Mouse (Mus musculus): ENCODE results near the gene Zc3h18. TPM values are rescaled to one million over a fixed set of nuclear protein-coding genes. Genes with fewer than 3 reads are reported as not detected.
A peak's percentile ranks its signal among the peaks of the same experiment; 100 is the strongest.

Zc3h18 gene
- total RNA-seq, 1 experiment = 90.4 TPM

- H3K9ac ChIP-seq (ENCODE audit: insufficient read depth, low read depth, low read length, poor library complexity, severe bottlenecking) = peak overlapping the region; percentile 75
- no peak overlapping the region for H3K27ac ChIP-seq (ENCODE audit: insufficient read depth, low read depth, low read length, poor library complexity, severe bottlenecking)
- H3K36me3 ChIP-seq (ENCODE audit: control insufficient read depth, insufficient read depth, low read length, poor library complexity, severe bottlenecking) = peaks cover 3% of the 10 kb centered on the region; the same call in 1 of the 2 replicates
- in situ Hi-C loops (cut with MboI; ENCODE audit: low sequenced_read_pairs in 2 of 2, unreplicated experiment in 2 of 2) = no loop called here
- no peak for DNase-seq (ENCODE audit: low read depth, low spot score)
- TF ChIP-seq CHD2 (IDR thresholded peaks at IDR 0.05; ENCODE audit: low read depth, low read length) (no peak), MAFK (IDR thresholded peaks at IDR 0.05; ENCODE audit: insufficient read depth, low read depth, low read length) (no peak), ZNF384 (IDR thresholded peaks at IDR 0.05; ENCODE audit: low read depth, low read length) (no peak), ZC3H11A (IDR thresholded peaks at IDR 0.05; ENCODE audit: borderline replicate concordance, low read depth, low read length) (no peak), HCFC1 (IDR thresholded peaks at IDR 0.05; ENCODE audit: borderline replicate concordance, insufficient read depth, low read length) (no peak)
- H3K9me3 ChIP-seq (ENCODE audit: control insufficient read depth, insufficient read depth, low read depth, low read length) = no peaks in the 10 kb centered on the region
- H3K4me3 ChIP-seq (ENCODE audit: insufficient read depth in 1 of 2, low read depth in 1 of 2, low read length in 2 of 2, poor library complexity in 1 of 2, severe bottlenecking in 1 of 2) = peak overlapping the region; percentile 52 to 58
- H3K4me1 ChIP-seq (ENCODE audit: control insufficient read depth in 2 of 2, insufficient read depth in 2 of 2, low read length in 2 of 2, poor library complexity in 1 of 2) = peaks cover 0 to 5% of the 10 kb centered on the region in 2 experiments; a peak in 2 of 4 replicates
Observed at GRCm38 (mm10) chr8:122375751-122376364, 551 bp upstream of the Zc3h18 start.

- no peak for DNase-seq (ENCODE audit: low read depth, low spot score)
- no peaks in the 10 kb centered on the region for H3K9me3 ChIP-seq (ENCODE audit: control insufficient read depth, insufficient read depth, low read depth, low read length)
- no peak overlapping the region for H3K4me3 ChIP-seq (ENCODE audit: insufficient read depth in 1 of 2, low read depth in 1 of 2, low read length in 2 of 2, poor library complexity in 1 of 2, severe bottlenecking in 1 of 2)
- H3K27ac ChIP-seq (ENCODE audit: insufficient read depth, low read depth, low read length, poor library complexity, severe bottlenecking) = no peak overlapping the region
- no peak overlapping the region for H3K9ac ChIP-seq (ENCODE audit: insufficient read depth, low read depth, low read length, poor library complexity, severe bottlenecking)
- H3K4me1 ChIP-seq (ENCODE audit: control insufficient read depth in 2 of 2, insufficient read depth in 2 of 2, low read length in 2 of 2, poor library complexity in 1 of 2) = no peaks in the 10 kb centered on the region
- in situ Hi-C loops (cut with MboI; ENCODE audit: low sequenced_read_pairs in 2 of 2, unreplicated experiment in 2 of 2) = no loop called here
- peaks cover 47% of the 10 kb centered on the region for H3K36me3 ChIP-seq (ENCODE audit: control insufficient read depth, insufficient read depth, low read length, poor library complexity, severe bottlenecking)
- TF ChIP-seq ZNF384 (IDR thresholded peaks at IDR 0.05; ENCODE audit: low read depth, low read length) (no peak), MAFK (IDR thresholded peaks at IDR 0.05; ENCODE audit: insufficient read depth, low read depth, low read length) (no peak)
Observed at GRCm38 (mm10) chr8:122383039-122383438, 6.6 kb downstream of the Zc3h18 start.

- in situ Hi-C loops (cut with MboI; ENCODE audit: low sequenced_read_pairs in 2 of 2, unreplicated experiment in 2 of 2) = no loop called here
- TF ChIP-seq MAFK (IDR thresholded peaks at IDR 0.05; ENCODE audit: insufficient read depth, low read depth, low read length) (no peak), ZNF384 (IDR thresholded peaks at IDR 0.05; ENCODE audit: low read depth, low read length) (no peak), ZC3H11A (IDR thresholded peaks at IDR 0.05; ENCODE audit: borderline replicate concordance, low read depth, low read length) (no peak; the same call in 1 of the 2 replicates), CHD2 (IDR thresholded peaks at IDR 0.05; ENCODE audit: low read depth, low read length) (no peak), HCFC1 (IDR thresholded peaks at IDR 0.05; ENCODE audit: borderline replicate concordance, insufficient read depth, low read length) (no peak)
- peaks cover 54% of the 10 kb centered on the region for H3K36me3 ChIP-seq (ENCODE audit: control insufficient read depth, insufficient read depth, low read length, poor library complexity, severe bottlenecking)
Observed at GRCm38 (mm10) chr8:122389357-122389756, 12.9 kb downstream of the Zc3h18 start.

GRCm38 (mm10) chr8:122390758-122391157, 14.3 kb downstream of the Zc3h18 start:
- no peaks in the 10 kb centered on the region; a peak in 1 of 4 replicates for H3K4me1 ChIP-seq (ENCODE audit: control insufficient read depth in 2 of 2, insufficient read depth in 2 of 2, low read length in 2 of 2, poor library complexity in 1 of 2)
- H3K4me3 ChIP-seq (ENCODE audit: insufficient read depth in 1 of 2, low read depth in 1 of 2, low read length in 2 of 2, poor library complexity in 1 of 2, severe bottlenecking in 1 of 2) = no peak overlapping the region
- DNase-seq (ENCODE audit: low read depth, low spot score) = no peak
- H3K9me3 ChIP-seq (ENCODE audit: control insufficient read depth, insufficient read depth, low read depth, low read length) = no peaks in the 10 kb centered on the region
- no peak overlapping the region for H3K27ac ChIP-seq (ENCODE audit: insufficient read depth, low read depth, low read length, poor library complexity, severe bottlenecking)
- TF ChIP-seq MAFK (IDR thresholded peaks at IDR 0.05; ENCODE audit: insufficient read depth, low read depth, low read length) (no peak), CHD2 (IDR thresholded peaks at IDR 0.05; ENCODE audit: low read depth, low read length) (peak; percentile 81), HCFC1 (IDR thresholded peaks at IDR 0.05; ENCODE audit: borderline replicate concordance, insufficient read depth, low read length) (no peak), ZNF384 (IDR thresholded peaks at IDR 0.05; ENCODE audit: low read depth, low read length) (no peak), ZC3H11A (IDR thresholded peaks at IDR 0.05; ENCODE audit: borderline replicate concordance, low read depth, low read length) (no peak)
- peaks cover 46% of the 10 kb centered on the region for H3K36me3 ChIP-seq (ENCODE audit: control insufficient read depth, insufficient read depth, low read length, poor library complexity, severe bottlenecking)
- in situ Hi-C loops (cut with MboI; ENCODE audit: low sequenced_read_pairs in 2 of 2, unreplicated experiment in 2 of 2) = no loop called here
- H3K9ac ChIP-seq (ENCODE audit: insufficient read depth, low read depth, low read length, poor library complexity, severe bottlenecking) = no peak overlapping the region

More at GRCm38 (mm10) chr8:122389357-122389756, 12.9 kb downstream of the Zc3h18 start:
- Histone ChIP-seq H3K4me1 (ENCODE audit: control insufficient read depth in 2 of 2, insufficient read depth in 2 of 2, low read length in 2 of 2, poor library complexity in 1 of 2) (no peaks in the 10 kb centered on the region), H3K9me3 (ENCODE audit: control insufficient read depth, insufficient read depth, low read depth, low read length) (no peaks in the 10 kb centered on the region), H3K9ac (ENCODE audit: insufficient read depth, low read depth, low read length, poor library complexity, severe bottlenecking) (no peak overlapping the region), H3K27ac (ENCODE audit: insufficient read depth, low read depth, low read length, poor library complexity, severe bottlenecking) (no peak overlapping the region), H3K4me3 (ENCODE audit: insufficient read depth in 1 of 2, low read depth in 1 of 2, low read length in 2 of 2, poor library complexity in 1 of 2, severe bottlenecking in 1 of 2) (no peak overlapping the region)
- peak; percentile 17 for DNase-seq (ENCODE audit: low read depth, low spot score)

Measured in ES-E14 (cell line).